Mouse (Mus musculus): ENCODE measurements around the gene Fcrl5. TPM values are rescaled to one million over a fixed set of nuclear protein-coding genes. Genes with fewer than 3 reads are reported as not detected.

Gene Fcrl5
- polyA plus RNA-seq, 1 experiment, result not detected

- no peaks in the 10 kb centered on the region for H3K4me1 ChIP-seq (ENCODE audit: control insufficient read depth)
- H3K9me3 ChIP-seq (ENCODE audit: control insufficient read depth, low read length), result no peaks in the 10 kb centered on the region
- peaks cover 85% of the 10 kb centered on the region for H3K36me3 ChIP-seq (ENCODE audit: control insufficient read depth)
- H3K27me3 ChIP-seq (ENCODE audit: control insufficient read depth), result no peaks in the 10 kb centered on the region
- TF ChIP-seq GATA1 (IDR thresholded peaks at IDR 0.05; ENCODE audit: low read length) (no peak), TAL1 (IDR thresholded peaks at IDR 0.05; ENCODE audit: low read length) (no peak)
- no peak overlapping the region for H3K4me3 ChIP-seq (replicated peaks)
Observed at GRCm38 (mm10) chr3:87533667-87534378, 98.2 kb downstream of the Fcrl5 start.

- H3K36me3 ChIP-seq (ENCODE audit: control insufficient read depth), result peaks cover 55% of the 10 kb centered on the region
- H3K4me1 ChIP-seq (ENCODE audit: control insufficient read depth), result no peaks in the 10 kb centered on the region
- TF ChIP-seq GATA1 (IDR thresholded peaks at IDR 0.05; ENCODE audit: low read length) (no peak), TAL1 (IDR thresholded peaks at IDR 0.05; ENCODE audit: low read length) (no peak)
- H3K4me3 ChIP-seq (replicated peaks), result no peak overlapping the region
- no peaks in the 10 kb centered on the region for H3K9me3 ChIP-seq (ENCODE audit: control insufficient read depth, low read length)
- H3K27me3 ChIP-seq (ENCODE audit: control insufficient read depth), result no peaks in the 10 kb centered on the region
Observed at GRCm38 (mm10) chr3:87538034-87538433, 102.5 kb downstream of the Fcrl5 start.

GRCm38 (mm10) chr3:87540028-87540675 lies 104.6 kb downstream of the Fcrl5 start:
- H3K27me3 ChIP-seq (ENCODE audit: control insufficient read depth), result no peaks in the 10 kb centered on the region
- peaks cover 36% of the 10 kb centered on the region for H3K36me3 ChIP-seq (ENCODE audit: control insufficient read depth)
- no peaks in the 10 kb centered on the region; the same call in 1 of the 2 replicates for H3K4me1 ChIP-seq (ENCODE audit: control insufficient read depth)
- H3K4me3 ChIP-seq (replicated peaks), result no peak overlapping the region
- TF ChIP-seq GATA1 (IDR thresholded peaks at IDR 0.05; ENCODE audit: low read length) (no peak), TAL1 (IDR thresholded peaks at IDR 0.05; ENCODE audit: low read length) (no peak)
- no peaks in the 10 kb centered on the region for H3K9me3 ChIP-seq (ENCODE audit: control insufficient read depth, low read length)

GRCm38 (mm10) chr3:87540714-87541113 lies 105.1 kb downstream of the Fcrl5 start:
- Histone ChIP-seq H3K36me3 (ENCODE audit: control insufficient read depth) (peaks cover 30% of the 10 kb centered on the region), H3K27me3 (ENCODE audit: control insufficient read depth) (no peaks in the 10 kb centered on the region), H3K4me1 (ENCODE audit: control insufficient read depth) (no peaks in the 10 kb centered on the region; the same call in 1 of the 2 replicates), H3K4me3 (replicated peaks) (no peak overlapping the region), H3K9me3 (ENCODE audit: control insufficient read depth, low read length) (no peaks in the 10 kb centered on the region)
- TF ChIP-seq TAL1 (IDR thresholded peaks at IDR 0.05; ENCODE audit: low read length), result no peak
- no peak for TF ChIP-seq GATA1 (IDR thresholded peaks at IDR 0.05; ENCODE audit: low read length)

GRCm38 (mm10) chr3:87542481-87543215 lies 107.1 kb downstream of the Fcrl5 start:
- H3K4me3 ChIP-seq (replicated peaks), result no peak overlapping the region
- H3K4me1 ChIP-seq (ENCODE audit: control insufficient read depth), result no peaks in the 10 kb centered on the region; the same call in 1 of the 2 replicates
- no peaks in the 10 kb centered on the region for H3K27me3 ChIP-seq (ENCODE audit: control insufficient read depth)
- no peaks in the 10 kb centered on the region for H3K9me3 ChIP-seq (ENCODE audit: control insufficient read depth, low read length)
- H3K36me3 ChIP-seq (ENCODE audit: control insufficient read depth), result peaks cover 13% of the 10 kb centered on the region
- TF ChIP-seq TAL1 (IDR thresholded peaks at IDR 0.05; ENCODE audit: low read length), result no peak
- TF ChIP-seq GATA1 (IDR thresholded peaks at IDR 0.05; ENCODE audit: low read length), result no peak

GRCm38 (mm10) chr3:87545554-87545953 lies 110.0 kb downstream of the Fcrl5 start:
- Histone ChIP-seq H3K36me3 (ENCODE audit: control insufficient read depth) (no peaks in the 10 kb centered on the region), H3K4me1 (ENCODE audit: control insufficient read depth) (no peaks in the 10 kb centered on the region; the same call in 1 of the 2 replicates), H3K27me3 (ENCODE audit: control insufficient read depth) (no peaks in the 10 kb centered on the region), H3K9me3 (ENCODE audit: control insufficient read depth, low read length) (no peaks in the 10 kb centered on the region), H3K4me3 (replicated peaks) (no peak overlapping the region)
- no peak for TF ChIP-seq TAL1 (IDR thresholded peaks at IDR 0.05; ENCODE audit: low read length)
- no peak for TF ChIP-seq GATA1 (IDR thresholded peaks at IDR 0.05; ENCODE audit: low read length)

DNA sequence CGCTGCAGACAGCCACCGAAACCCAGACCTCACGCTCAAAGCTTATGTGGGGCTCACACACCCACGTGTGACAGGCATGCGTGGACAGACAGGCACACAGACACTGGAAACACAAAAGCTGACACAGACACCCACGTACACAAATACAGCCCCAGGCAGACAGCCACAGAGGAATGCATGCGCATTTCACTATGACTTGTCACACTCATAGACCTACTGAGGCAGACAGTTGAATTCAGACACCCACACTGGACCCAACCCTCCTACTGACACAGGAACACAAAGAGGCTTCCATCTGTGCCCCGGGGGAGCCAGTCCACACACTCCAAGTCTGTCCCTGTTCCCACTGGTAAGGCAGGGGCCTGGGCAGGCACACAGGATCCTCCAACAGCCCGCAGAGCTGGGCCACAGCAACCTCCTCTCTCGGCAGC lies 110.7 kb downstream of the Fcrl5 start:
- Histone ChIP-seq H3K36me3 (ENCODE audit: control insufficient read depth) (no peaks in the 10 kb centered on the region), H3K4me3 (replicated peaks) (no peak overlapping the region), H3K27me3 (ENCODE audit: control insufficient read depth) (peaks cover 4% of the 10 kb centered on the region; the same call in 1 of the 2 replicates), H3K9me3 (ENCODE audit: control insufficient read depth, low read length) (no peaks in the 10 kb centered on the region), H3K4me1 (ENCODE audit: control insufficient read depth) (no peaks in the 10 kb centered on the region; the same call in 1 of the 2 replicates)
- no peak for TF ChIP-seq GATA1 (IDR thresholded peaks at IDR 0.05; ENCODE audit: low read length)
- TF ChIP-seq TAL1 (IDR thresholded peaks at IDR 0.05; ENCODE audit: low read length), result no peak

- H3K27me3 ChIP-seq (ENCODE audit: control insufficient read depth), result peaks cover 5% of the 10 kb centered on the region; the same call in 1 of the 2 replicates
- H3K36me3 ChIP-seq (ENCODE audit: control insufficient read depth), result no peaks in the 10 kb centered on the region
- H3K9me3 ChIP-seq (ENCODE audit: control insufficient read depth, low read length), result no peaks in the 10 kb centered on the region
- H3K4me3 ChIP-seq (replicated peaks), result no peak overlapping the region
- H3K4me1 ChIP-seq (ENCODE audit: control insufficient read depth), result no peaks in the 10 kb centered on the region
- no peak for TF ChIP-seq GATA1 (IDR thresholded peaks at IDR 0.05; ENCODE audit: low read length)
Observed at GRCm38 (mm10) chr3:87549908-87550307, 114.3 kb downstream of the Fcrl5 start.

Other genes starting within 250 kb of the Fcrl5 start
- gene Fcrls, start 172.0 kb upstream of the Fcrl5 start, polyA plus RNA-seq (2012), result 0.03 TPM in 1 of 2 replicates, not detected in the other
- 0.42 and 0.74 TPM in 2 replicates for gene Cd5l, start 77.9 kb upstream of the Fcrl5 start, polyA plus RNA-seq (2012)
- not detected in 2 replicates for gene Fcrl1, start 59.4 kb upstream of the Fcrl5 start, polyA plus RNA-seq (2012)
- 0.10 and 0.13 TPM in 2 replicates for gene Etv3, start 89.6 kb downstream of the Fcrl5 start, polyA plus RNA-seq (2012)
- gene Arhgef11, start 181.8 kb downstream of the Fcrl5 start, polyA plus RNA-seq (2012), result 0.03 and 0.07 TPM in 2 replicates

All from erythroblast, embryonic 14.5 days (primary cell).